Mouse (Mus musculus) spleen, postnatal 10 days (tissue): ENCODE data around the gene Zbtb48.

Source experiments
- DNase-seq, 2 experiments: peaks; one replicate each; pipeline ENCODE4 v3.0.0; 2021 to 2022; ENCODE audit warnings: low spot score in 2 of 2

Gene Zbtb48

GRCm38 (mm10) chr4:151972221-151972967 lies 55.1 kb downstream of the Zbtb48 start:
- peak in 1 of 2 experiments; percentile 64 for DNase-seq
